Mouse (Mus musculus) embryo, embryonic 10.5 days (tissue): ENCODE data around the gene Cela2a.
"Not testable (repeated sequence)": the region's sequence is repeated elsewhere in the genome, so short reads cannot be mapped to it uniquely, and the experiment has no call there.

Source experiments
- DNase-seq: peaks from one replicate; pipeline ENCODE4 v3.0.0-alpha.2; 2015; ENCODE audit warnings: low spot score

Cela2a gene

GRCm38 (mm10) chr4:141797545-141797944 is 28.4 kb downstream of the Cela2a start:
- DNase-seq, result no peak

- no peak for DNase-seq
These were observed 29.0 kb downstream of the Cela2a start for GRCm38 (mm10) chr4:141796954-141797353.

GRCm38 (mm10) chr4:141796356-141796755 is 29.6 kb downstream of the Cela2a start:
- no peak for DNase-seq

DNA sequence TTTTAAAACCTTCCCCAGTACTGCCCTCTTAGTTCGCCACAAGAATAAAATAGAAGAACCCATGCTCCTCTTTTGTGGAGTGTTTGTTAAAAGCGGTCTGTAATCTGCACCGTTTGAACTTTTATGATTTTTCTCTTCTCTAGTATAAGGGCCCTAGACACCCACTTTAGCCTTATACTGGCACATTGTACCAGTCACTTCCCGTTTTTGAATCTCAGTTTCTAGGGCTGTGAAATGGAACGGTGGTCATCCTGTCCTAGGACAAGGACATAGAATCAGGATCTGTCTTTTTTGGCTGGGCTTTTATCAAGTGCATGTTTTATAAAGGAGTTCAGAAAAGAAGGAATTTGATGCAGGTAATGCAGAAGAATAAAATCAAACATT is 31.8 kb downstream of the Cela2a start:
- DNase-seq, result no peak

DNA sequence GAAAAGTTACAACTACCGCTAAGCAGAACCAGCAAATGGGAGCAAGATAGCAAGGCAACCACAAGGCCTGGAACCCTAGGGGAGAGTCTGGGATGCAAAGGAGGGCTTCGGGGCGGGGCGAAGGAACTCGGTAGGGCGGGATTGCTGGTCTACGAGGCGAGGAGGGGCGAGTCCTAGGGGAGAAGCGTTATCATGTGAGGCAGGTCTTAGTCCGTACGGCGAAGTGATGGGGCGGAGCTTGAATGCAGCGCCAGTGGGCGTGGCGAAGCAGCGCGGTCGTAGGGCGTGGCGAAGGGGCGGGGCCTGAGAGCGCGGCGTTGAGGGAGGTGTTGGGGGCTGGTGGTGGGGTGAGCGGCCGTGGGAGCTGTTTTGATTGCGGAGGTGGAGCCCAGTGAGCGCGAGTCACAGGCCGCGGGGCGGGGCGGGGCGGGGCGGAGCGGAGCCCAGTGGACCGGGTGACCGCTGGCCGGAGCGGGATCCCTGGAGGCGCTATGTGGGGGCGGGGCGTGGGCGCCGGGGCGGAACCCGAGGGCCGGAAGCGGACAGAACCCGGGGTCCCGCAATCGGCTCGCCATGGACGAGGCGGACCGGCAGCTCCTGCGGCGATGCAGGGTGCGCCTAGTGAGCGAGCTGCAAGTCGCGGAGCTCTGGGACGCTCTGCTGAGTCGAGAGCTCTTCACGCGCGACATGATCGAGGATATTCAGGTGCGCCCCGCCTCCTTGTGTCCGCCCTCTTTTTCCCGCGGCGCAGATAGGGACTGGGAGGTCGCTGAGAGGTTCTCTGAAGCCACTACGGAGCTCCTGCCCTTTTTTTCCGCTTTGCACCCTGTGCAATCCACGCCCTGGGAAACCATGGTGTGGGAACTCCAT is 32.4 kb downstream of the Cela2a start, which contains the start of gene Casp9:
Gene Casp9 (plus strand): TSS at position 331 of the 870 bp plus-strand sequence.
- peak; percentile 97 for DNase-seq

DNA sequence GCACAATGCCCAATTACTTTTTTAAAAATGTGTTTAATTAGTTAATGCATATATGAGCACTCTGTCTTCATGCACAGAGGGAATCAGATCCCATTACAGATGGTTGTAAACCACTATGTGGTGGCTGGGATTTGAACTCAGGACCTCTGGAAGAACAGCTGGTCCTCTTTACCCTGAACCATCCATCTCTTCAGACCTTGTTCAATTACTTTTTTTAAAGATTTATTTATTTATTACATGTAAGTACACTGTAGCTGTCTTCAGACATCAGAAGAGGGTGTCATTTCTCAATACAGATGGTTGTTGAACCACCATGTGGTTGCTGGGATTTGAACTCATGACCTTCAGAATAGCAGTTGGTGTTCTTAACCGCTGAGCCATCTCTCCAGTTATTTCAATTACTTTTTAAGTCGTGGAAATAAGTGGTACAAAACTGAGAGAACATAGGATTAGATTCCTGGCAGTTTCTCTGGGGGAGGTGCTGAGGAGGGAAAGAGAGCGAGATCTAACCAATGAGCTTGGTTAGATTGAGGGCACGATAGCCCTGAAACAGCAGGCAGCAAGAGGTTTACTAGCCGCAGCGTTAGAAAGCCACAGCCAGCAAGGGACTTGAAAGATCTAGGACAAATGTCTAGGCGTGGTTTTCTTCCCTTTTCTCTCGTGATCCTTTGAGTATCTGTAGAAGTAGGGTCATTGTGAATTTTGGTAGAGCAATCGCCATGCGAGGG is 33.2 kb downstream of the Cela2a start:
- no peak for DNase-seq

GRCm38 (mm10) chr4:141791951-141792350 is 34.0 kb downstream of the Cela2a start:
- DNase-seq, result no peak

DNA sequence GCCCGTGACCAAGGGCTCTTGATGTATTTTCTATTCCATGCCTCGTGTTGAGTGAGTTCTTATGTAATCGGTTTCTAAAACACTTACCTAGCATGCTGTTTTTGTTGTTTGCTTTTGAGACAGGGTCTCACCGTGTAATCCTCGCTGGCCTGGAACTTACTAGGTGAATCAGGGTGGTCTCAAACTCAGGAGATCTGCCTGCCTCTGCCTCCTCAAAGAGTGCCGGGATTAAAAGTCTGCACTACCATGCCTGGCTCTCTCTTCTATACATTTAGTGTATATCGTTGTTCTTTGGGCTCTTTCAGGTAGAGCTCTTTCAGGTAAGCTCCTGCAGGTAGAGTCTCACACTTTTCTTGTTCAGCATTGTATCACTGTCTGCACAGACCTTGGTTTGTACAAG is 34.5 kb downstream of the Cela2a start:
- no peak for DNase-seq

GRCm38 (mm10) chr4:141790524-141790990 is 35.4 kb downstream of the Cela2a start, which contains the start of gene Dnajc16:
TSS of gene Dnajc16 (minus strand) at chr4:141790931.
- DNase-seq, result peak; percentile 100

DNA sequence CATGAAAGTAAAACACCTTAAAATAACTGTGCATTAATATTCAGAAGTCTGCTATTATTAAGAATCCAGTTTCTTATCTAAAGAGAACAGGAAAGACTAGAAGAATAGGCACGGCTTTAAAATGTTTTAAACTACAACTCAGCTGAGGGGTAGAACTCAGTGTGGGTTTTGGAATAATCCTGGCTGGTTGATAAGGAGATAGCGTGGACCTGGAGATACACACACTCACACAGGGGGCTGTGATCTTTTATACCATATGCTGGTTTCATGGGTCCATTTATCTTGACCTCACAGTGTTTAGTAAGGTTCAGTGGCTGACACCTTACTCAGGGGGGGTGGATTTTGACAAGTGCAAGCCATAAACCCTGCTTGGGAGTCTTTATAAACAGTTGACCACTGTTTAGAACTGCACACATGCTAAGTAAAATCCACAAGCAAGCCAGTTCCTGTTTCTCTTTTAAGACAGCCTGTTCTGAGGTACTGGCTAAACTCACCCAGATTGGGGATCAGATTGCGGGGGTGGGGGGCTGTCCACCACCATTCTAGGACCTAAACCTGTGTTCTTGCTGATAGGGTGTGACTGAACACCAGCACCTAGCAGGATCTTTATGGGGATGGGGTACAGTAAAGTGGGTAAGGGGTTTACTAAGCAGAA is 36.3 kb downstream of the Cela2a start:
- DNase-seq, result peak; percentile 4

- no peak for DNase-seq
These were observed 38.5 kb downstream of the Cela2a start for GRCm38 (mm10) chr4:141787462-141787861.

DNA sequence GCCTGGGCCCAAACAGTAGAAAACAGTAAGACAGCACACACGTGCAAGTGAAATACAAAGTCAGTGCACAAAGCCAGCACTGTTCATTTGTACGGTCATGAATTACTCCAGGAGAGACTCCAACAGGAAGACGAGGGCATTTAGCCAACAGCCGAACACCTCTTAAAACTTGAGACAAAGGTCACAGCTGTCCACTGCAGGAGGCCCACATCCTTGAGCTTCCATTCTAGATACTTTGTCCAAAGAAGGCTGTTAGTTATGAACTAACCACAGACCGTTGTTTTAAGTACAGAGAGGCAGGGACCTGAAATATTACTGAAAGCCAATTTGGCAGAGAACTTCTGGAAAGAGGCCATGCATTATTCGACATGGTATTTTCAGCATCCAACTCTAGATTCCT is 38.9 kb downstream of the Cela2a start:
- no peak for DNase-seq

DNA sequence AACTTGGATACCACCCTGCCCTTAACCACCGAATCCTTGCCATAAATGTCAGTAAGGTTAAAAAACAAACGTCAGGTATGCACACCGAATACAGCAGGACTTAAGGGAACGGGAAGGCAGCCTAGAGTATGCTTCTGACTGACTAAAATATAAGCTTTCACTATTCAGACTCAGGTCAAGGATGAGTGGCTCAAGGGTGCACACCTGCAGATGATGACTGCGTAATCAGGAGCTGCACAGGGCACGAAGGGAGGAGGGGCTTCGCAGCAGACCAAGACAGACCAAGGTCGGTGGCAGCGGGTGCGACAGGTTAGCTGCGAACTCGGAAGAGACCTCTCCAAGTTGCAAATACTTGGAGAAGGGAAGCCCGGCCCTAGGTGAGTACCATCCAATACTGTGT is 39.8 kb downstream of the Cela2a start:
- no peak for DNase-seq

DNA sequence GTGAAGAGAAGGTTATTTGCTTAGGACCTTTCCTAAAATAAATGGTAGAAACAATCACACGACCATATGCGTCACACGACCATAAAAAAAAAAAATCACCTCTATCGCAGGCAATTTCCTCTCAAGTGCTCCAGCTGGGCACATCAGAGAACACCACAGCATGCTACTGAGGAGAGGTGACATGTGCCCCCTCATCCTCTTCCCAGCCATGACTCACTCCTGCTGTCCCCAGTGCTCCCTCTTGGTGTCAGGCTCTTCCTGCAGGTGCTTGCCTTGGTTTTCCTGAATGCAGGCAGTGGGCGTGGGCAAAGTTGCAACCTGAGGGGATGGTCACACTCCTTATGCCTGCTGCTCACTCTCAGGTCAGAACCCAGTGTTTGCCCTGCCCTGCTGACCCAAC is 41.1 kb downstream of the Cela2a start:
- DNase-seq, result no peak

- no peak for DNase-seq
These were observed 44.6 kb downstream of the Cela2a start for GRCm38 (mm10) chr4:141781201-141781985.

DNA sequence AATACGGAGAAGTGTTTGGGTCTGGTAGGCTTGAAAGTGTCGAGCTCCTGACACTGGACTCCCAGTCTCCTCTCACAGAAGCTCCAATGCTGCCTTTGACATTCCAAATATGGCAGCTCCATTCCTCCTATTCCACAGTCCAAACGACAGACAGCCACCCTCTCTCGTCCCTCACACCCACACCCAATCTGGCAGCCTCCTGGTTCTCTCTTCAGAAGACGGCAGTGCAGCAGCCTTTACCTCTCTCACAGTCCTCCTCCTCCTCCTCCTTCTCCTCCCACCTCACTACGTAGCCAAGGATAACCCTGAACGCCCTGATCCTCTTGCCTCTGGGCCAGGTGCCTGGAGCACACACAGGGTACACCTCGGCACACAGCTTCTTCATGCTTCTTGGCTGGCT is 46.1 kb downstream of the Cela2a start:
- DNase-seq, result no peak

DNA sequence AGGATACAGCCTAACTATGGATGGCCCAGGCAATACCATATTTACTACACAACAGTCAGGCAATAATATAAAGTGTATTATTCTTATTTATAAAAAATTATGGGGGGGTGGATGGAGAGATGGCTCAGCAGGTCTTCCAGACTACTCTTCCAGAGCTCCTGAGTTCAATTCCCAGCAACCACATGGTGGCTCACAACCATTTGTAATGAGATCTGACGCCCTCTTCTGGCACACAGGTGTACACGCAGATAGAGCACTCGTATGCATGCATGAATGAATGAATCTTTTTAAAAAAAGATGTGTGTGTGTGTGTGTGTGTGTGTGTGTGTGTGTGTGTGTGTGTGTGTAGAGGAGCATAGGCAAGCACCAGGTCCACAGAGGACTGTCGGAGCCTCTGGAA is 52.9 kb downstream of the Cela2a start:
- not testable (repeated sequence) for DNase-seq

GRCm38 (mm10) chr4:141771823-141772222 is 54.1 kb downstream of the Cela2a start:
- no peak for DNase-seq

GRCm38 (mm10) chr4:141769501-141770160 is 56.3 kb downstream of the Cela2a start:
- no peak for DNase-seq

- DNase-seq, result no peak
These were observed 58.5 kb downstream of the Cela2a start for GRCm38 (mm10) chr4:141767353-141768036.
